Mouse (Mus musculus): ENCODE measurements around the gene Gab2. TPM values are rescaled to one million over a fixed set of nuclear protein-coding genes. Genes with fewer than 3 reads are reported as not detected.

The Gab2 gene
- polyA plus RNA-seq, 1 experiment, result 44.7 TPM

- H3K27ac ChIP-seq (ENCODE audit: insufficient read depth, low read depth, low read length), result peak overlapping the region; percentile 99
- no peak overlapping the region for H3K4me3 ChIP-seq (ENCODE audit: insufficient read depth, low read length)
- TF ChIP-seq POLR2A (IDR thresholded peaks at IDR 0.05; ENCODE audit: borderline replicate concordance, low read depth, low read length) (no peak), CTCF (IDR thresholded peaks at IDR 0.05; ENCODE audit: low read depth, low read length) (no peak)
- H3K4me1 ChIP-seq (ENCODE audit: control insufficient read depth, insufficient read depth, low read length), result peaks cover 55% of the 10 kb centered on the region
These were observed 275.5 kb downstream of the Gab2 start for GRCm38 (mm10) chr7:97356875-97357276.

- peaks cover 48% of the 10 kb centered on the region for H3K4me1 ChIP-seq (ENCODE audit: control insufficient read depth, insufficient read depth, low read length)
- H3K27ac ChIP-seq (ENCODE audit: insufficient read depth, low read depth, low read length), result peak overlapping the region; percentile 99
- H3K4me3 ChIP-seq (ENCODE audit: insufficient read depth, low read length), result no peak overlapping the region
- TF ChIP-seq POLR2A (IDR thresholded peaks at IDR 0.05; ENCODE audit: borderline replicate concordance, low read depth, low read length) (no peak), CTCF (IDR thresholded peaks at IDR 0.05; ENCODE audit: low read depth, low read length) (no peak)
These were observed 276.5 kb downstream of the Gab2 start for GRCm38 (mm10) chr7:97357840-97358239.

- Histone ChIP-seq H3K4me1 (ENCODE audit: control insufficient read depth, insufficient read depth, low read length) (peaks cover 46% of the 10 kb centered on the region), H3K27ac (ENCODE audit: insufficient read depth, low read depth, low read length) (peak overlapping the region; percentile 99), H3K4me3 (ENCODE audit: insufficient read depth, low read length) (no peak overlapping the region)
- no peak for TF ChIP-seq POLR2A (IDR thresholded peaks at IDR 0.05; ENCODE audit: borderline replicate concordance, low read depth, low read length)
- no peak for TF ChIP-seq CTCF (IDR thresholded peaks at IDR 0.05; ENCODE audit: low read depth, low read length)
These were observed 277.0 kb downstream of the Gab2 start for GRCm38 (mm10) chr7:97358347-97358746.

Other genes starting within 250 kb of the Gab2 start
- 2.8 and 3.9 TPM in 2 replicates for gene Nars2, start 130.1 kb upstream of the Gab2 start, polyA plus RNA-seq (2012; ENCODE audit: insufficient read depth, insufficient read length, missing spikeins)